In genomic region chr4:102495474-102495873, GRCm38 (mm10) we compare ENCODE assay signal across 13 mouse cellular contexts.
DNase-seq lines count a peak whose midpoint lies in the region; ATAC-seq and TF ChIP-seq lines count a peak whose summit lies in the region.
"Had no signal": no experiment of that assay in that cellular context is flagged by ENCODE, and none has a peak within 500 bp of the region (broad histone marks: within the 10 kb centered on the region; RNA-seq: fewer than 3 reads in every experiment).

No protein-coding gene starts in this region.

- no peaks in the 10 kb centered on the region for H3K9me3 ChIP-seq in kidney, embryonic 15.5 days (replicated peaks)
- H3K9me3 ChIP-seq: hindbrain, embryonic 15.5 days had no signal

- no peak for TF ChIP-seq CTCF in kidney, adult 2 months (conservative IDR thresholded peaks at IDR 0.05; ENCODE audit: insufficient read depth, insufficient read length, low read depth, low read length)
- no peak for TF ChIP-seq CTCF in spleen, adult 2 months (IDR thresholded peaks at IDR 0.05; ENCODE audit: extremely low read depth, insufficient read depth, insufficient read length, insufficient replicate concordance)

- H3K27ac ChIP-seq in kidney, adult 2 months (ENCODE audit: insufficient read depth, low read depth, low read length): no peak overlapping the region
- no peak overlapping the region for H3K27ac ChIP-seq in kidney, embryonic 15.5 days
- 0 out of 2 replicates have a peak overlapping the region, but pooled peaks have one; percentile 17 for H3K27ac ChIP-seq in spleen, adult 2 months (ENCODE audit: insufficient read depth, low read length)
- H3K27ac ChIP-seq: hindbrain, embryonic 15.5 days; macrophage had no signal

- DNase-seq in cerebellum, adult 9-10 months: peak; percentile 55
- no peak for DNase-seq in cerebellum, postnatal 10 days
- peak; percentile 69 for DNase-seq in kidney, adult 2 months
- DNase-seq in spleen, adult 2 months (ENCODE audit: low read depth in 1 of 2, low spot score in 2 of 2): no peak
- no peak for DNase-seq in spleen, postnatal 10 days (ENCODE audit: low spot score in 2 of 2)
- DNase-seq in skeletal muscle tissue, adult 2 months (ENCODE audit: low read depth, low spot score): peak; percentile 63
- DNase-seq in urinary bladder, adult 18-20 months (ENCODE audit: low spot score in 2 of 2): no peak
- DNase-seq: left cerebral cortex, postnatal 4 days; thymus, adult 2 months had no signal

- no peaks in the 10 kb centered on the region for H3K4me1 ChIP-seq in kidney, adult 2 months (ENCODE audit: control insufficient read depth, insufficient read depth, low read length)
- H3K4me1 ChIP-seq in kidney, embryonic 15.5 days: no peaks in the 10 kb centered on the region
- peaks cover 2% of the 10 kb centered on the region; the same call in 1 of the 2 replicates for H3K4me1 ChIP-seq in spleen, adult 2 months (ENCODE audit: control insufficient read depth, insufficient read depth, insufficient read length)

- WGBS in kidney, adult 2 months: 56% methylated on average over 5 of the region's 5 CpGs
- WGBS in kidney, embryonic 15.5 days: 61% methylated on average over 5 of the region's 5 CpGs
- 19% methylated on average over 5 of the region's 5 CpGs for WGBS in spleen, adult 2 months

- no peak for ATAC-seq in kidney, embryonic 15.5 days (replicated peaks; ENCODE audit: low FRiP score)

- no peaks in the 10 kb centered on the region for H3K36me3 ChIP-seq in kidney, adult 2 months (ENCODE audit: control insufficient read depth, insufficient read depth, low read length)
- no peaks in the 10 kb centered on the region for H3K36me3 ChIP-seq in kidney, embryonic 15.5 days
- no peaks in the 10 kb centered on the region for H3K36me3 ChIP-seq in spleen, adult 2 months (ENCODE audit: control insufficient read depth, insufficient read depth, low read length)
- H3K36me3 ChIP-seq: G1E; hindbrain, embryonic 15.5 days had no signal

- TF ChIP-seq POLR2A in kidney, adult 2 months (IDR thresholded peaks at IDR 0.05; ENCODE audit: low read depth, low read length): no peak
- TF ChIP-seq POLR2A in spleen, adult 2 months (IDR thresholded peaks at IDR 0.05; ENCODE audit: low read depth, low read length): no peak

- no peak overlapping the region for H3K4me3 ChIP-seq in kidney, adult 2 months (ENCODE audit: insufficient read depth, low read depth, low read length)
- no peak overlapping the region for H3K4me3 ChIP-seq in kidney, embryonic 15.5 days (replicated peaks)
- no peak overlapping the region for H3K4me3 ChIP-seq in spleen, adult 2 months (ENCODE audit: extremely low read depth, insufficient read depth, insufficient read length)
- H3K4me3 ChIP-seq: hindbrain, embryonic 15.5 days had no signal

- H3K27me3 ChIP-seq in kidney, adult 2 months (replicated peaks; ENCODE audit: control insufficient read depth, insufficient read depth, low read length): no peaks in the 10 kb centered on the region
- no peaks in the 10 kb centered on the region for H3K27me3 ChIP-seq in kidney, embryonic 15.5 days
- no peaks in the 10 kb centered on the region for H3K27me3 ChIP-seq in spleen, adult 2 months (ENCODE audit: control insufficient read depth, insufficient read depth, low read length)
- H3K27me3 ChIP-seq: hindbrain, embryonic 15.5 days had no signal

- H3K4me2 ChIP-seq in kidney, embryonic 15.5 days: no peak overlapping the region
- H3K4me2 ChIP-seq: hindbrain, embryonic 15.5 days had no signal

- H3K9ac ChIP-seq in kidney, embryonic 15.5 days: no peak overlapping the region
- H3K9ac ChIP-seq: hindbrain, embryonic 15.5 days had no signal

Comparison
In these comparisons a context has a peak if more than half of its experiments do, and no peak if none do; other contexts are left out.
1. DNase-seq: peak in cerebellum, adult 9-10 months (single experiment), kidney, adult 2 months (single experiment) and skeletal muscle tissue, adult 2 months (single experiment); none in cerebellum, postnatal 10 days (0 of 2), spleen, adult 2 months (0 of 2), spleen, postnatal 10 days (0 of 2) and urinary bladder, adult 18-20 months (0 of 2).